Mouse (Mus musculus) heart, adult 2 months (tissue): ENCODE data around the gene Irf2. TPM values are rescaled to one million over a fixed set of nuclear protein-coding genes. Genes with fewer than 3 reads are reported as not detected.
A peak's percentile ranks its signal among the peaks of the same experiment; 100 is the strongest.

Experiments used
- DNase-seq, 2 experiments: peaks; one replicate each; pipeline ENCODE4 v3.0.0; 2021
- H3K27ac ChIP-seq: fragments of 200-600 bp; 2 replicates; pipeline ENCODE4 v1.8.1; 2022
- H3K27me3 ChIP-seq: fragments of 200-500 bp; 2 replicates; pipeline ENCODE4 v1.6.1; 2012; ENCODE audit warnings: mild to moderate bottlenecking, low read length, inconsistent platforms, mixed read lengths; ENCODE audit not compliant: control insufficient read depth, insufficient read depth
- H3K36me3 ChIP-seq: fragments of 200-500 bp; 2 replicates; pipeline ENCODE4 v1.6.1; 2012; ENCODE audit warnings: low read length, inconsistent platforms; ENCODE audit not compliant: control insufficient read depth, insufficient read depth
- H3K4me1 ChIP-seq: fragments of 200-500 bp; 2 replicates; pipeline ENCODE4 v1.6.1; 2011; ENCODE audit warnings: low read length; ENCODE audit not compliant: control insufficient read depth, insufficient read depth
- H3K4me3 ChIP-seq: fragments of 200-600 bp; 2 replicates; pipeline ENCODE4 v1.8.1; 2022
- H3K79me2 ChIP-seq: fragments of 200-500 bp; replicated peaks from 2 replicates; pipeline ENCODE4 v1.6.1; 2012; ENCODE audit warnings: mild to moderate bottlenecking, inconsistent platforms, low read length, moderate library complexity, mixed read lengths; ENCODE audit not compliant: control insufficient read depth, insufficient read depth
- H3K9ac ChIP-seq: fragments of 200-500 bp; 2 replicates; pipeline ENCODE4 v1.6.1; 2012; ENCODE audit warnings: low read depth, mild to moderate bottlenecking, control low read depth, inconsistent platforms, low read length, mixed read lengths
- CTCF ChIP-seq: fragments of 200-600 bp; IDR thresholded peaks from 2 replicates; pipeline ENCODE4 v1.8.1; 2022; ENCODE audit warnings: antibody characterized with exemption, mild to moderate bottlenecking, moderate library complexity
- EP300 ChIP-seq: fragments of 200-500 bp; IDR thresholded peaks from 2 replicates; pipeline ENCODE4 v1.6.1; 2011; ENCODE audit warnings: low read depth, low read length, control low read depth; ENCODE audit not compliant: insufficient read depth
- POLR2A ChIP-seq: fragments of 200-500 bp; IDR thresholded peaks from 2 replicates; pipeline ENCODE4 v1.6.1; 2011; ENCODE audit warnings: mild to moderate bottlenecking, low read depth, low read length, control low read depth; ENCODE audit not compliant: insufficient read depth
- WGBS: fragments of 180-500 bp; shearing (Covaris S2); methylation state at CpG from one replicate; pipeline ENCODE4 v1.1.7; 2018; 5-methylcytosine and 5-hydroxymethylcytosine counted together
- intact Hi-C: fragments of 180-260 bp; cut with DNase I; formaldehyde crosslinking; loops from one replicate; pipeline ENCODE4 v1.15.1; 2025
- polyA plus RNA-seq: library from polyadenylated mRNA; depleted of rRNA; stranded (reverse); fragments of >200 nt; gene quantifications from 2 replicates; pipeline ENCODE4 v1.2.3, GENCODE M21; 2012
- total RNA-seq, 2 experiments: library from RNA; stranded (reverse); gene quantifications; 2 replicates each; pipeline ENCODE4 v1.2.3; 2021

Gene Irf2
- total and polyA plus RNA-seq, 3 experiments: 10.3 to 35.9 (median 31.8) TPM

- peak overlapping the region; percentile 40 for H3K27ac ChIP-seq
- intact Hi-C loops: no loop called here
Measured at GRCm38 (mm10) chr8:46859164-46859846, 119.8 kb downstream of the Irf2 start.

GRCm38 (mm10) chr8:46859847-46860167, 120.3 kb downstream of the Irf2 start:
- WGBS: 58% methylated on average over 8 of the region's 8 CpGs
- Histone ChIP-seq H3K79me2 (no peaks in the 10 kb centered on the region), H3K27ac (peak overlapping the region; percentile 40), H3K4me1 (peaks cover 4% of the 10 kb centered on the region; the same call in 1 of the 2 replicates), H3K27me3 (no peaks in the 10 kb centered on the region), H3K9ac (no peak overlapping the region), H3K4me3 (no peak overlapping the region), H3K36me3 (no peaks in the 10 kb centered on the region)
- TF ChIP-seq POLR2A (no peak), EP300 (no peak), CTCF (no peak)
- intact Hi-C loops: no loop called here
- DNase-seq: no peak

More at GRCm38 (mm10) chr8:46859164-46859846, 119.8 kb downstream of the Irf2 start:
- H3K4me1 ChIP-seq: peaks cover 4% of the 10 kb centered on the region; the same call in 1 of the 2 replicates
- peak in 1 of 2 experiments; percentile 33 for DNase-seq
- H3K36me3 ChIP-seq: no peaks in the 10 kb centered on the region
- TF ChIP-seq EP300 (no peak), POLR2A (no peak), CTCF (no peak)
- H3K4me3 ChIP-seq: no peak overlapping the region
- 39% methylated on average over 7 of the region's 7 CpGs for WGBS
- no peak overlapping the region for H3K9ac ChIP-seq
- no peaks in the 10 kb centered on the region for H3K79me2 ChIP-seq
- no peaks in the 10 kb centered on the region for H3K27me3 ChIP-seq

- Histone ChIP-seq H3K4me1 (peaks cover 4% of the 10 kb centered on the region; the same call in 1 of the 2 replicates), H3K9ac (no peak overlapping the region), H3K27me3 (no peaks in the 10 kb centered on the region), H3K79me2 (no peaks in the 10 kb centered on the region), H3K27ac (no peak overlapping the region), H3K36me3 (no peaks in the 10 kb centered on the region), H3K4me3 (no peak overlapping the region)
- DNase-seq: no peak
- WGBS: 91% methylated on average over 5 of the region's 5 CpGs
- no peak for TF ChIP-seq POLR2A
- TF ChIP-seq CTCF: no peak
- no peak for TF ChIP-seq EP300
- intact Hi-C loops: no loop called here
Measured at GRCm38 (mm10) chr8:46862508-46862907, 123.0 kb downstream of the Irf2 start.

- TF ChIP-seq EP300: no peak
- no peak for TF ChIP-seq POLR2A
- no peak for TF ChIP-seq CTCF
- no peak overlapping the region for H3K27ac ChIP-seq
- intact Hi-C loops: no loop called here
- H3K79me2 ChIP-seq: no peaks in the 10 kb centered on the region
- H3K27me3 ChIP-seq: no peaks in the 10 kb centered on the region
- no peak for DNase-seq
- no peak overlapping the region for H3K4me3 ChIP-seq
- H3K36me3 ChIP-seq: no peaks in the 10 kb centered on the region; the same call in 1 of the 2 replicates
- 88% methylated on average over 1 of the region's 1 CpGs for WGBS
- H3K9ac ChIP-seq: no peak overlapping the region
- H3K4me1 ChIP-seq: peaks cover 7% of the 10 kb centered on the region
Measured at GRCm38 (mm10) chr8:46865428-46865827, 125.9 kb downstream of the Irf2 start.

GRCm38 (mm10) chr8:46867440-46867839, 127.9 kb downstream of the Irf2 start:
- H3K4me3 ChIP-seq: no peak overlapping the region
- no peaks in the 10 kb centered on the region for H3K27me3 ChIP-seq
- H3K4me1 ChIP-seq: peaks cover 7% of the 10 kb centered on the region
- intact Hi-C loops: no loop called here
- TF ChIP-seq EP300 (no peak), CTCF (no peak), POLR2A (no peak)
- peak overlapping the region; percentile 1; the same call in 1 of the 2 replicates for H3K27ac ChIP-seq
- no peak overlapping the region for H3K9ac ChIP-seq
- no peaks in the 10 kb centered on the region for H3K79me2 ChIP-seq
- no peaks in the 10 kb centered on the region; the same call in 1 of the 2 replicates for H3K36me3 ChIP-seq
- no peak for DNase-seq
- WGBS: 58% methylated on average over 4 of the region's 4 CpGs

- H3K79me2 ChIP-seq: no peaks in the 10 kb centered on the region
- H3K4me1 ChIP-seq: peaks cover 7% of the 10 kb centered on the region
- H3K9ac ChIP-seq: no peak overlapping the region
- H3K27me3 ChIP-seq: no peaks in the 10 kb centered on the region
- 34% methylated on average over 8 of the region's 8 CpGs for WGBS
- peak; percentile 56 to 82 for DNase-seq
- intact Hi-C loops: no loop called here
- H3K36me3 ChIP-seq: no peaks in the 10 kb centered on the region; the same call in 1 of the 2 replicates
- no peak overlapping the region for H3K4me3 ChIP-seq
- peak overlapping the region; percentile 58 for H3K27ac ChIP-seq
- TF ChIP-seq EP300 (0 out of 2 replicates have a peak, but pooled peaks have one; percentile 7), POLR2A (no peak)
Measured at GRCm38 (mm10) chr8:46868346-46869065, 129.0 kb downstream of the Irf2 start.
